Mouse (Mus musculus) myocyte (in vitro differentiated cells): Measurements from ENCODE around the gene Tnr.

ENCODE experiments used
- E2F4 ChIP-seq: IDR thresholded peaks from one replicate; pipeline ENCODE4 v1.6.1; 2011; ENCODE audit warnings: mild to moderate bottlenecking, control low read depth, moderate library complexity; ENCODE audit not compliant: insufficient read depth
- MYOG ChIP-seq, 3 experiments: IDR thresholded peaks; one replicate each; pipeline ENCODE4 v1.6.1; 2011; ENCODE audit warnings: control low read depth in 2 of 3, low read depth in 2 of 3, mild to moderate bottlenecking in 2 of 3; ENCODE audit not compliant: insufficient read length in 2 of 3, control insufficient read depth in 1 of 3, insufficient read depth in 1 of 3
- POLR2A ChIP-seq: IDR thresholded peaks from one replicate; pipeline ENCODE4 v1.6.1; 2011; ENCODE audit warnings: low read depth, mild to moderate bottlenecking, control low read depth, moderate library complexity; ENCODE audit not compliant: insufficient read length
- POLR2AphosphoS2 ChIP-seq: IDR thresholded peaks from one replicate; pipeline ENCODE4 v1.6.1; 2011; ENCODE audit warnings: low read depth, control low read depth; ENCODE audit not compliant: insufficient read length
- USF1 ChIP-seq: IDR thresholded peaks from one replicate; pipeline ENCODE4 v1.6.1; 2011; ENCODE audit warnings: low read depth, mild to moderate bottlenecking, control low read depth, moderate library complexity

- TF ChIP-seq MYOG (IDR thresholded peaks at IDR 0.05; ENCODE audit: control insufficient read depth in 1 of 3, insufficient read depth in 1 of 3, insufficient read length in 2 of 3, low read depth in 2 of 3) (no peak), POLR2A (no peak), E2F4 (no peak), POLR2AphosphoS2 (no peak), USF1 (no peak)
These were observed 456.8 kb downstream of the Tnr start for GRCm38 (mm10) chr1:159980355-159980754.
